Mouse (Mus musculus) kidney, adult 2 months (tissue): ENCODE measurements around the gene Acvr1.

Experiments
- CTCF ChIP-seq: fragments of 200-500 bp; conservative IDR thresholded peaks from 2 replicates; pipeline ENCODE4 v1.5.1; 2011; ENCODE audit warnings: low read depth, mild to moderate bottlenecking, control low read depth, low read length, moderate library complexity, mixed read lengths; ENCODE audit not compliant: insufficient read depth, insufficient read length
- POLR2A ChIP-seq: fragments of 200-500 bp; IDR thresholded peaks from one replicate; pipeline ENCODE4 v1.6.1; 2011; ENCODE audit warnings: low read depth, low read length, control low read depth

GRCm38 (mm10) chr2:58551866-58552265 lies 15.1 kb downstream of the Acvr1 start:
- TF ChIP-seq CTCF = no peak
- no peak for TF ChIP-seq POLR2A
